Mouse (Mus musculus): ENCODE measurements around the gene Olfr106-ps.

Gene Olfr106-ps

GRCm38 (mm10) chr17:37390093-37390492 lies at the start of gene Olfr106-ps:
Gene Olfr106-ps (plus strand): TSS chr17:37390393.
- DNase-seq, result no peak

DNA sequence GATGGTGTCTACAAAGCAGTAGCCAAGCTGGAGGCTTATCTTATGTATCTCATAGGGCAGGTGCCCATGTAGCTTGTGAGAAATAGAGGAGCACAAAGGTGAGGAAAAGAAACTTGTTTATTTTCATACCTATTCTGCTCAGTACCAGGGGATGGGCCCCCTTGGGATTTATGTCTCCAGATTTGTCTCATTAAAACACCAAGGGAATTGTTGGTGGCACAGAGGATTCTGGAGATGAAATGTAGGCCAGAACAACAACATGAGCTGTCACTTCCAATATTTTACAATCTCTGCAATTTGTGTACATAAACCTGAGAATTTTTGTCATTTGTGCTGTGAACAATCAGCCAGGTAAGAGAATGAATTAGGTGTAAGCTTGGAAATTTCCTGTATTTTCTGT lies 30.9 kb upstream of the Olfr106-ps start, which contains the start of gene Olfr104-ps:
TSS of gene Olfr104-ps (plus strand) at position 301 of the 400 bp plus-strand sequence.
- DNase-seq, result no peak

DNA sequence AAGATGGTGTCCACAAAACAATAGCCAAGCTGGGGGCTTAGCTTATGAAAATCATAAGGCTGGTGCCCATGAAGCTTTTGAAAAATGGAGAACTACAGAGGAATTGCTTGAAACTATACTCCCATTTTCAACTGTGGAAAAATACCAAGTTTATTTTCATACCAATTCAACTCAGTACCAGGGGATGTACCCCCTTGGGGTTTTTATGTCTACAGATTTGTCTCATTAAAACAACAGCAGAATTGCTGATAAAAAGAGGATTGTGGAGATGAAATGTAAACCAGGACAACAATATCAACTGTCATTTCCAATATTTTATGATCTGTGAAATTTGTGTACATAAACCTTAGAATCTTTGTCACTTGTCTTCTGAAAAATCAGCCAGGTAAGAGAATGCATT lies 11.5 kb upstream of the Olfr106-ps start, which contains the start of gene Olfr105-ps:
TSS of gene Olfr105-ps (plus strand) at position 301 of the 400 bp plus-strand sequence.
- DNase-seq, result no peak

DNA sequence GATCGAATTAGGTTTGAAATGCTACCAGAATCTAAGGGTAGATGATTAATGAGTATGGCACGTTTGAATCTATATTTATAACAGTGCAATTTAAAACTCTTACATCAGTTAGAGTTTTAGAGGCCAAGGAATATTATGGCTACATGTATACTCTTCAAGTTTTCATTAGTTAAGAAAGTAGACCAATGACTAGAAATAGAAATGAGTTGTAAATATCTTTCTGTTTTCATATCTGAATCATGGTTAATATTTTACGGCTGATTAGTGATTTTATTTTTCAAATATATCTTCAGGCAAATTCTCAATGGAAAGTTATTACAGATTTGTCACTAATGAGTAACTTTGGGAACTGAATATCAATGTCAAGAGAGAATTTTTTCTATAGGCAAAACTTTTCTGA lies 8.7 kb downstream of the Olfr106-ps start, which contains the start of gene Olfr107:
TSS of gene Olfr107 (plus strand) at position 301 of the 400 bp plus-strand sequence.
- no peak for DNase-seq

DNA sequence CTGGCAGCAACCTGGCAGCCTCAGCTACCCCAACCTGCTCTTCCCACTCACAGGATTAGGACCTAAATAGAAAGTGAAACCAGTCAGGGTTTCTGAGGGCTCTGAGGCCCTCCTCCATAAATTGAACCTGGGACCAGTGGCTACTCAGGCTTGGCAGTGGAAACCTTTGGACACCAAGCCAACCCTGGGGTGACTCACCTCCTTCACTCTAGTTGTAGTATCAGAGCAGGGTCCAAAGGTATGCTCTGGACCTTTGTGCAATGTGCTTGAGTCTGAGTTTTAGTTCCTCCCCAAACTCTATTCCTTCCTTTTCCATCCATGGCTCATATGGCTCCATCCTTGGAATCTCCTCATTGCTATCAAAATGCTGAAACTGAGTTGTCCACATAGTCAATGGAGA lies 23.2 kb downstream of the Olfr106-ps start:
- DNase-seq, result no peak

DNA sequence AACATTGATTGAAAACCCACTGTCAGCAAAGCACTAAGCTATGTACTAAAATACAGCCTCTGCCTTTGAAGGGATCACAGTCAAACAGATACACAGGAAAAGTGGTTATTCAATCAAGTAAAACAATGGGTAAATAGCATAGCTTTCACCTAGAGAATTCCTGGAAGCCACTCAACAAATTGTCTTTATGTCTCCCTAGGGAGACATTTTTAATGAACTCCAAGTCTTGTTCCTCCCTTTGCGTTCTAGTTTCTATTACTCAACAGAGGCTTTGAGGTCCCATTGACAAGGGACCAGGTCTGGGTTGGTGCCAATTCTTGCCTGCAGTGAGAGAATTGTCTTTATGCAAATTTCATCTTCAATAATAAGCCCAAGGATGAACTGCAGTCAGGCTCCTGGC lies 55.0 kb downstream of the Olfr106-ps start, which contains the start of gene Olfr108:
TSS of gene Olfr108 (plus strand) at position 301 of the 400 bp plus-strand sequence.
- no peak for DNase-seq
